Mouse (Mus musculus) cerebellum, adult 2 months (tissue): ENCODE measurements at regions not wholly inside any gene's neighbourhood (a gene's known extent, or its start where the extent isn't known, plus 50 kb on each side); places are given as distances from the start of the nearest gene placed in this dataset.

Experiments
- DNase-seq, 2 experiments: peaks; one replicate each; pipeline ENCODE4 v3.0.0; 2021
- H3K27ac ChIP-seq: fragments of 200-500 bp; 2 replicates; pipeline ENCODE4 v1.5.1; 2012; ENCODE audit warnings: low read length, control low read depth, inconsistent platforms; ENCODE audit not compliant: insufficient read depth
- H3K27me3 ChIP-seq: fragments of 200-500 bp; 2 replicates; pipeline ENCODE4 v1.6.1; 2012; ENCODE audit warnings: inconsistent platforms, mild to moderate bottlenecking, low read length, moderate library complexity; ENCODE audit not compliant: control insufficient read depth, insufficient read depth
- H3K4me1 ChIP-seq: fragments of 200-500 bp; 2 replicates; pipeline ENCODE4 v1.6.1; 2011; ENCODE audit warnings: low read length; ENCODE audit not compliant: control insufficient read depth, insufficient read depth
- H3K4me3 ChIP-seq: fragments of 200-500 bp; replicated peaks from 2 replicates; pipeline ENCODE3; 2011; ENCODE audit warnings: mild to moderate bottlenecking, low read depth, low read length, control low read depth; ENCODE audit not compliant: insufficient read depth
- CTCF ChIP-seq: fragments of 200-500 bp; IDR thresholded peaks from 2 replicates; pipeline ENCODE4 v1.5.1; 2011; ENCODE audit warnings: low read depth, mild to moderate bottlenecking, control low read depth, low read length, moderate library complexity, borderline replicate concordance; ENCODE audit not compliant: insufficient read depth
- POLR2A ChIP-seq: fragments of 200-500 bp; IDR thresholded peaks from 2 replicates; pipeline ENCODE4 v1.6.1; 2011; ENCODE audit warnings: low read length, control low read depth, borderline replicate concordance; ENCODE audit not compliant: insufficient read depth
- WGBS: fragments of 180-500 bp; shearing (Covaris S2); methylation state at CpG from one replicate; pipeline ENCODE4 v1.1.7; 2018; 5-methylcytosine and 5-hydroxymethylcytosine counted together

- WGBS = 73% methylated on average over 3 of the region's 3 CpGs
- H3K27me3 ChIP-seq = no peaks in the 10 kb centered on the region
- TF ChIP-seq CTCF = no peak
These were observed 2188.6 kb upstream of the Tenm3 start for GRCm38 (mm10) chr8:51032386-51032785.

GRCm38 (mm10) chr8:51010508-51010907 lies 2166.8 kb upstream of the Tenm3 start:
- Histone ChIP-seq H3K27ac (no peak overlapping the region), H3K27me3 (no peaks in the 10 kb centered on the region), H3K4me3 (no peak overlapping the region), H3K4me1 (no peaks in the 10 kb centered on the region; the same call in 1 of the 2 replicates)
- no peak for TF ChIP-seq POLR2A
- no peak for TF ChIP-seq CTCF
- 89% methylated on average over 3 of the region's 3 CpGs for WGBS
- no peak for DNase-seq

More at GRCm38 (mm10) chr8:51032386-51032785, 2188.6 kb upstream of the Tenm3 start:
- no peaks in the 10 kb centered on the region for H3K4me1 ChIP-seq
- H3K4me3 ChIP-seq = no peak overlapping the region
- DNase-seq = no peak
- no peak overlapping the region for H3K27ac ChIP-seq

- H3K27me3 ChIP-seq = no peaks in the 10 kb centered on the region
- H3K27ac ChIP-seq = no peak overlapping the region
- WGBS = 30% methylated on average over 4 of the region's 4 CpGs
- no peak for DNase-seq
- TF ChIP-seq CTCF (no peak), POLR2A (no peak)
- H3K4me1 ChIP-seq = no peaks in the 10 kb centered on the region
- no peak overlapping the region for H3K4me3 ChIP-seq
These were observed 2123.6 kb upstream of the Tenm3 start for GRCm38 (mm10) chr8:50967386-50967785.

GRCm38 (mm10) chr8:50917540-50917939 lies 2073.8 kb upstream of the Tenm3 start:
- DNase-seq = no peak
- WGBS = 33% methylated on average over 5 of the region's 5 CpGs
- no peak for TF ChIP-seq POLR2A
- TF ChIP-seq CTCF = no peak
- Histone ChIP-seq H3K27ac (no peak overlapping the region), H3K4me1 (no peaks in the 10 kb centered on the region), H3K27me3 (no peaks in the 10 kb centered on the region), H3K4me3 (no peak overlapping the region)

GRCm38 (mm10) chr8:50916733-50917113 lies 2073.0 kb upstream of the Tenm3 start:
- Histone ChIP-seq H3K27me3 (no peaks in the 10 kb centered on the region), H3K4me1 (no peaks in the 10 kb centered on the region), H3K4me3 (peak overlapping the region; percentile 62), H3K27ac (no peak overlapping the region)
- no peak for TF ChIP-seq CTCF
- TF ChIP-seq POLR2A = no peak
- WGBS = 3% methylated on average over 8 of the region's 8 CpGs
- no peak for DNase-seq

GRCm38 (mm10) chr8:50915876-50916732 lies 2072.4 kb upstream of the Tenm3 start:
- H3K4me1 ChIP-seq = no peaks in the 10 kb centered on the region
- TF ChIP-seq CTCF = no peak
- no peak for TF ChIP-seq POLR2A
- H3K27me3 ChIP-seq = no peaks in the 10 kb centered on the region
- H3K27ac ChIP-seq = no peak overlapping the region
- under 1% methylated on average over 56 of the region's 56 CpGs for WGBS
- peak; percentile 77 to 81 for DNase-seq
- H3K4me3 ChIP-seq = peak overlapping the region; percentile 62

GRCm38 (mm10) chr8:50915259-50915875 lies 2071.6 kb upstream of the Tenm3 start:
- Histone ChIP-seq H3K27ac (no peak overlapping the region), H3K27me3 (no peaks in the 10 kb centered on the region), H3K4me3 (peak overlapping the region; percentile 62), H3K4me1 (no peaks in the 10 kb centered on the region)
- DNase-seq = peak in 1 of 2 experiments; percentile 35
- TF ChIP-seq CTCF (no peak), POLR2A (no peak)
- under 1% methylated on average over 22 of the region's 22 CpGs for WGBS

GRCm38 (mm10) chr8:50914615-50915014 lies 2070.9 kb upstream of the Tenm3 start:
- WGBS = 34% methylated on average over 7 of the region's 7 CpGs

More at GRCm38 (mm10) chr8:50914615-50915014, 2070.9 kb upstream of the Tenm3 start:
- no peak overlapping the region for H3K27ac ChIP-seq
- H3K4me1 ChIP-seq = no peaks in the 10 kb centered on the region
- H3K27me3 ChIP-seq = no peaks in the 10 kb centered on the region
- DNase-seq = no peak
- no peak for TF ChIP-seq CTCF
- TF ChIP-seq POLR2A = no peak
- no peak overlapping the region for H3K4me3 ChIP-seq
